Mouse (Mus musculus) 416B (cell line): ENCODE data around the gene Rbfox3.
A peak's percentile ranks its signal among the peaks of the same experiment; 100 is the strongest.

Experiments
- DNase-seq: peaks from one replicate; pipeline ENCODE4 v3.0.0; 2011; ENCODE audit warnings: low read depth

Gene Rbfox3

DNA sequence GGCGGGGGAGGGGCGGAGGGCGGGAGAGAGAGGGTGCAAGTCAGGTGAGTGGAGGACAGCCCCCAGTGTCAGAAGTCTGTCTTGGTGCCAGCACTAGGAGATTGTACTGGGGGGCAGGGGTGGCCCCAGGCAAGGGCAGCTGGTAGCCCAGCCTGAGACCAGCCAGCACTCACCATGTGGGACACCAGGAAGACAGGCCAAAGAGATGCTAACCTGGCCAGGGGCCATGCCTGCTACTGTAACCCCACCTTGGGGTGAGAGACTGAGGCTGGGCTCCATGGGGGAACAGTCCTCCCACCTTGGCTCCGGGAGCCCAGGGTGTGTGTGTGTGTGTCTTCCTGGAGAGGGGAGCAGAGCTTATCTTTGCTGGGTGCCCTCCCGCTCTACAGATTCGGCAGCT lies 408.4 kb downstream of the Rbfox3 start:
- DNase-seq, result no peak

DNA sequence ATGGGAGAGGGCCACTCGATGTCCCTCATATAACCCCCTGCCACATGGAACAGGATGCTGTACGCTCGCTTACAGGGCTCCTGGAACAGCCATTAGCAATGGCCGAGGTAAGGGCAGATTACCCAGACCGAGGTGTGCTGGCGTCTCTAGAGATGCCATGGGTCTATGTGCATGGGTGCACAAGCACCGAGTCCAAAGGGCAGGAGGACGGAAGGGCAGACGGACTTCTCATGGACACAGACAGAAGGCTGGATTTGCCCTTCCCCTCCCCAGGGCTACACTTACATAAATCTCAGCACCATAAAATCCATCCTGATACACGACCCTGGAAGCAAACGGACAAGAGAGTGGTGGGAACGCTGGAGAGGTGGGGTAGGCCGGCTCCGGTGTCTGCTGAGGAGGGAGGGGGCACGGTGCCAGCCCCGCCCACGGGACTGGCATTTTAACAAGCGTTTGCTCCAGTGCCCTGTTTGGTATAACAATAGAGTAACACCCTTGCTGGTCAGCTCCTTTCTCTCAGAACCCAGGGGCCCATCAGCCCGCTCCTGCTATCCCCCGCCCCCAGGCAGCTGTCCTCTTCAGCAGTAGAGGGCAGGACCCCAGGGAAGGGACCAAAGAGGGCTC lies 415.2 kb downstream of the Rbfox3 start:
- DNase-seq, result no peak

DNA sequence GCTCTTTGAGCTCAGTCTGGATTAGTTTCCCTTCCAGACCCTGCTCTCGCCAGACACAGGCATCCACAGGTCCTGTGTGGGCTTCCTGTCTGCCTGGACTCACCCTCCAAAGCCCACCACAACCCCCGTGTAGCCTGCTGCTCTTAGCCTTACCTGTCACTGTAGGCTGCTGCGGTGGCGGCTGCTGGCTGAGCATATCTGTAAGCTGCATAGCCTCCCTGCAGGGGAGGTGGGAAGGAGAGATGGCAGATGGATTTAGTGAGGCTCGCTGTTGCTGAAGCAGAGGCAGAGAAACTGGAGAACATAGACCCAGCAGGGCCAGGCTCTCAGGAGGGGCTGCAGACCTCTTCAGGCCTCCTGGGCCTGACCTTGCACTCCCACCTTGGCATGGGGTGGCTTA lies 416.3 kb downstream of the Rbfox3 start:
- no peak for DNase-seq

DNA sequence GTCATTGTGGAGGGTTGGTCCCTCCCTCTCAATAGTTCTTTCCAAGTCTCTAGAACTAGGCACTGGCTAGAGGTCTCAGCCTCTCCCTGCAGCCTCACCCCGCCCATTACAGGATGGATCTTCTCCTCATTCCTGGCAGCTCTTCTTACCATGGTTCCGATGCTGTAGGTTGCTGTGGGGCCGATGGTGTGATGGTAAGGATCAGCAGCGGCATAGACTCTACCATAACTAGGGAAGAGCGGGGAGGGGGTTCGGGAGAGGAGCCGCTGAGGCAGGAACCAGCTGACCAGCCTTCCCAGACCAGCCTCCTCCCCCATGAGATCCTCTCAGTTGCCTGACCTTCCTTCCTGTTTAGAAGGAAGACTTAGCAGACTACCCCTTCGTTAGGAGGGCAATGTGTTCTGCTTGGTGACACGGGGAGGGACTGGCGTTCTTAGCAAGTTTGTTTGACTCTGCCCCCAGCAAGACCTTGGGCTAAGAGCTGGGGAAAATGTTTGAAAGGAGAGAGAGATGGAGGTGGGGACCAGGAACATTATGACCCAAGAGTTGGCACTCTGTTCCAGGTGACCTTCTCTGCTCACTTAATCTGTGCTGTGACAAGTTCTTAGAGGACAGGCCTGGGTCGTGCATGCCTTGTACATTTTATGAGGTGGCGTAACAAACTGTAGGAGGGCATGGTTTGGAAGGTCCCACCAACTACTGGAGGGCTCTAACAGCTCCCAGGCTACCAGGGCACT lies 417.2 kb downstream of the Rbfox3 start:
- no peak for DNase-seq

DNA sequence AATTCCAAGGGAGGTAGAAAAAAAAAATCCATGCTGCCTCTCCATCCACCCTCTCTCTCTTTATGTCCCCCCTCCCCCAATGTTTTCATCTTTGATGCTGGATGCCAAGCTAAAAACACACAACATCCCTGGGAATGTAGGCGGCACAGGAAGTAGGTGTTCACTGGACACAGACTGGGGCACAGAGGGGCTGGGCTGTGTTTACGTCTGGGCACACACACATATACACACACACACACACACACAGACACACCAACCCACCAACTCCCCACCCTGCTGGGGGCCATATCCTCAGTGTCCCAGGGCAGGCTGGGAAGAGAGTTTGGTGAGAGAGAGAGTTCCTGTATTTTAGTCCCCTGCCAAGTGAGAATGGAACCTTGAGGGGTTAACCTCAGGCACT lies 417.9 kb downstream of the Rbfox3 start:
- DNase-seq, result no peak

DNA sequence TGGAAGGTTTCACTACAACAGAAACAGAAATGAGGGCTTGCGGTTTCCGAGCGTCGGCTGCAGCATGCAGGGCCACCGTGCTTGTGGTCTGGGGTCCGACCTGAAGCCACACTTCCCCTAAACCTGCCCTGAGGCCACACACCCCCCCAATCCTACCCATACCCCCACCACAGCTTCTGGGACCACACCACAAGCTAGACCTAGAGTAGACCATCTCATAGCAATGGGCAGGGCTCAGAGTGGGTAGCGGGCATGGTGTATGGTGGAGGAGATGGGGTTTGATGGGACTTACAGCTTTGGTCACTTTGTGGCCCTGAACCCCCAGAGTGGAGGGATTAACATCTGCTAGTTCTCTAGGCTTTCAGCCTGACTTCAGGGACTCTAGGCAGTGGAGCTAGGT lies 420.2 kb downstream of the Rbfox3 start:
- DNase-seq, result no peak

DNA sequence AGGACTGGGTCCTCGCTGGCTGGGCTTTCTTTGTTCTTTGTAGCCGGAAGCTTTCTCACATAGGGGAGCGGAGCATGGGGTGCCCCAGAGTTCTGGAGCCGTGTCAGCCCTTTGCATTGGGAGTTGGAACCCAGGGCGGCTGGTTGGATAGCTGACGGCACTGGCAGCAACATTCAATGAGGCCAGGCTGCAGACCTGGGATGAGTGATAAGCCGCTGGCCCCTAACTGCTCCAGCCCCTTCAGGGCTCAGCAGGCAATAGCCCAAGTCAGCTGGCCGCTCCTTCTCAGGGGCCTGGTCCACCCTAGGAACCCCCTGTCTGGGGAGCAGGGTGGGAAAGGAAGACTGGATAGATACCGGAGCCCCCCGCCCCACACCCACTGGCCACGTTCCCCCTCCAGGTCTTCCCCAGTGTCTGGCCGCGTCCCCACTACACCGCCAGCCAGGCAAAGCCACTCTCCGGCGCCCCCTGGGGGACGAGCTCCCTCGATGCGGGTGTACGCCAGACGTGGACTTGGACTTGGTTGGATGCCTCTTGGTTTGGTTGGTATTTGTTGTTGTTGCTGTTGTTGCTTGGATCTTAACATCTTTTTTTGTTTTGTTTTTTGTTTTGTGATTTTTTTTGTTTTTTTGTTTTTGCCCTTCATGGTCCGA lies 420.7 kb downstream of the Rbfox3 start:
- DNase-seq, result peak; percentile 33

DNA sequence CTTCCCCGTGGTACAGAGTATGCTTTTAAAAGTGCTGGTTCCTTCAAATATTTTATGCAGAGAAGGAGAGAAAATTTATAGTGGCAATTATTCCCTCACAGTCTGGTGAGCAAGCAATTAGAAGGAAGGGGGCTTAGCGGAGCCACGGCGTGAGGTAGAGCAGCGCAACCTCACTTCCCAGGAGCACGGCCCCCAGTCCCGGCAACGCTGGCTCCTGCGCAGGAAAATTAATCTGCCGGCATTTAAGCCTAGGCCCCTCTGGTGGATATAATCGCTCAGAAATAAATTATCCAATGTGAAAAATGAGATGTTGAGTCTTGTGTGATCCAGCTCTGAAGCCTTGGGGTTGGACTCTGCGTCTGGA lies 422.5 kb downstream of the Rbfox3 start:
- DNase-seq, result no peak

DNA sequence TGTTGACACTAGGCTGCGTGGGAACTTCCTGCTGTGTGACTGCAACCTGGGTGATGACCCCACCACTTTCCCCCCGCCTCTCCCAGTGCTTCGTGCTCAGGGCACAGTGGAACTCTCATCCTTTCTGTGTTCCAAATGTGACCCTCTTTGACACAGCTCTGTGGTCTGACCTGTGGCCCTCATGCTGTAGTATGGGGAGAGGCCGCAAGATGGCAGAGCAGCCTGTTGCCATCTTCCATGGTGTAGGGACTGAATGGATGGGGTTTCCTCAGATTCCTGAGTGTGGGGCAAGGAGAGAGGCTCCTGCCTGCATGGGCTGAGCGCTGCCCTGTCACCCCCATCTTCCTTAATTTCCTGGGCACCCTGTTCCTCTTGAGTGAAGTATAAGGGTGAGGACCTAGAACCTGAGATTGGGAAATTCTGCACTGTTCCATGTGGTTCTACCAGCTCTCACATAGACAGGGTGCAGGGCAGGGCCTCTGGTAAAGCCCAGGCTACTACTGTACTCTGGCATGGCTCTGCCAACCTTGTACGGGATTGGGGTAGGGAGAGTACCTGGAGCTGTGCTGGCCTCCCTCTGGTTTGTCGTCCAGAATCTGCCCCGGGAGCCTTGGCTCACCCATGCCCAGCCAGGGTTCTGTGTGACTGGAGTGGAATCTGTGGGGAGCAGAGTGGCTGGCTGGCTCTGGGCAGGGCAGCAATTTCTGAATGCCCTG lies 423.0 kb downstream of the Rbfox3 start:
- DNase-seq, result no peak

DNA sequence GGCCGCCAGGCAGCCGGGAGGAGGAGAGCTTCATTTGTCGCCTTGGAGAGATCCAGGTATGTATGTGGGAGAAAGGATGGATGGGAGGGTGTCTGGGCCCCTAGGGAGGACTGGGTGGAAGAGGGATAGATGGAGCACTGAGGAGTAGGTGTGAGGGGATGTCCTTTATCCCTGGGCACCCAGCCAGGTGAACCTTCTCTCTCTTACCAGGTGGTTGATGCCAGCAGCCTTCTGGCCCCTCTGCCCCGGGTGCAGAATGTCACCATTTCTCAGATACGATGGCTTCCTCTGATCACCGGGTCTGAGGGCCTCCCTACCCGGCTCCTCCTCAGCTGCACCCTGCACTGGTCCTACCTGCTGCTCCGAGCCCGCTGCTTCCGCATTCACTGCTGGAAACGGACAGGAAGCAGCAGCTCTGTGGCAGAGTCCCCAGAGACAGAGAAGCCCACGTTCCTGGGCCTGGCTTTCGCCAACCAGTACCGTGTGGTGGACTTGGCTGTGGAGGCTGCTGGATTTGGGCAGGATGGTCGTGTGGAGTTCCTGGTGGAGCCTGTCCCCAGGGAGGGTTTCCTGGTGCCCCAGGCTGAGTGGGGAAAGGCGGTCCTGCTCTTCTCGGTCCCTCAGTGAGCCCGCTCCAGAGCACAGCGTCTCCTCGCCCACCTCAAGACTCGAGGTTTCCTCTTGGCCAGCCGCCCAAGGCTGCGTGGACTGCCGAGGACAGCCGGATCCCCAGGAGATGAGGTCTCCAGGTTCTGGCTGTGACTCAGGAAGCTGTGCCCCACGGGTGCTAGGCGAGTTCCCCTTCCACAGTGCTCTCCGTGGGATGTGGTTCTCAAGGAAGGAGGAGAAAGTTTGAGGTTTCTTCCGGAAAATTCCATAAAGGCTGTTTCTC lies 424.3 kb downstream of the Rbfox3 start:
- no peak for DNase-seq

DNA sequence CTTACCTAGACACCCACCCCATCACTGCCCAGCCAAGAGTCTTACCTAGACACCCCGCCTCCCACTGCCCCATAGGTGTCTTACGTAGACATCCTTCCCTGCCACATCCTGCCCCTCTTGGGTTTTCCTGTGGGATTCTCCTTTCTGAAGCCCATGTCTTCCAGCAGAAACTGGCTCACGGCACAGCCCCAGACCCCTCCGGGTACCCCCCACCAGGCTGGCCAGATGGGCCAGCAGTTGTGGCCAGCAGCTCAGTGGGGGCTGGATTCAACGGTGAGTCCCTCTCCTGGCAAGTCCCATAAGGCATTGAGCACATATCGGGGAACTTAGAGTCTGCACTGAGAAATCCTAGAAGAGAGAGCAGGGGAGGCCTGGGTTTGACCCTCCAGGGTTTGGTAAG lies 425.1 kb downstream of the Rbfox3 start:
- DNase-seq, result no peak

DNA sequence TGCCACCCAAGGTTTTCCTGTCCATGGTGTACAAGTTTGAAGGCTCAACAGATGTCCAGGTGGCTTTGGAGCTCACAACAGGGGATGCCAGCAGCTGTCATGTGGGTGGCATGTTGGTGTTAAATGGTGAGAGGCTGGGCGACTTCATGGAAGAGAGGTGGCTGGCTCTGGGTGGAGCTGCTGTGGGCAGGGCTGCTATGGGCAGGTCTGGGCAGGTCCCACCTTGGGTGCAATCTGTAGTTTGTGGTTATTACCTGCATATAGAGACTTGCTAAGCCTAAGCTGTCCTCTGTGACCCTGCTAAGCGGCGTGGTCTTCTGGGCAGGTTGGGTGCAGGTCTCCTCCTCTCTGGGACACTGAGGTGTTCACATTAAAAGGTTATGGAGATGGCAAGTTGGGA lies 425.6 kb downstream of the Rbfox3 start:
- DNase-seq, result no peak

DNA sequence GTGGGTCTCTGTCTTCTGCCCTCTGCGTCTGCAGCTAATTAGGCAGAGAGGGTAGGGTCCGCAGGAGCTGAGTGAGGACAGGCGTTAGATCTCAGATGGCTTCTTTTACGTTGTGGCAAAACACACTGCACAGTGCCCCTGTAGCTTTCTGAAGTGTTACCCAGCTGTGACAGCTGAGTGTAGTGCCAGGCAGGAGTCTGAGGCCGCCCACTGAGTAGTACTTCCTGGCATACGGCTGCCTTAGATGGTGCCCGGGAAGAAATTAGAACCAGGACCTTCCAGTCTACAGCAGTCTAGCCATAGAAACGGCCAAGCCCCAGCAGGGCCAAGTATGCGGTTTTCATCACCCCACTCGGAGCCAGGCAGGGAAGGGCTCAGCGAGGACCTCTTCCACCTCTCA lies 426.1 kb downstream of the Rbfox3 start:
- no peak for DNase-seq

DNA sequence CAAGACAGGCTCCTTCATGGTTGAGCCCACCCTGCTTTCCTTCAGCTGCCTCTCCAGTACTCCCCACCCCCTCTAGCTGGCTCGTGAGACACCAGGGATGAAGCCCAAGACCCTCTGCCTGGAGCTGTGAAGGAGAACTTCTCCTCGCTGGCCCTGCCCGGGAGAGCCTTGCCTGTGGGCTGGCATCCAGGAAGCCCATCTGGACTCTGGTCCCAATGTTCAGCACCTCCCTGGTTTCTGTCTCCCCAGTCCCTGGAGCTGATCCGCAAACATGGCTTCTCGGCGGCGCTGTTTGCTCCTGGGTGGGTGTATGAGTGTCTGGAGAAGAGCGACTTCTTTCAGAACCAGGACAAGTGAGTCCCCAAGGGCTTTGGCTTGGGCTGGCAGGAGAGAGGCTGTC lies 427.2 kb downstream of the Rbfox3 start:
- DNase-seq, result no peak

DNA sequence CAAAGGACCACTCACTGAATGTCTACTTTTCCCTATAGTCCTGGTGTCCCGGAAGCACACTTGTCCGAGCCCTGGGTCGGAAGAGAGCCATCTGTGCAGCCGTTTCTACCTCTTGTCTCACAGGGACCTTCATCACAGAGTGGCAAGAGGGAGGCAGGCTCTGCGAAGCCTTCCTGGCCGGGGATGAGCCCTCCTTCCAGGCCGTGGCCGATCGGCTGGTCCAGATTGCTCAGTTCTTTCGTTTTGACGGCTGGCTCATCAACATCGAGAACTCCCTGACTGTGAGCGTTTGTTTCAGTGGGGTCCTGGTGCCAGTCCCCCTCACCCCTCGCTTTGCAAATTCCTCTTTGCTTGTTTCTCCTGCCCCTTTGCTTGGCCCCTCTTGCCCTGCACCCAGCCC lies 429.6 kb downstream of the Rbfox3 start:
- no peak for DNase-seq

DNA sequence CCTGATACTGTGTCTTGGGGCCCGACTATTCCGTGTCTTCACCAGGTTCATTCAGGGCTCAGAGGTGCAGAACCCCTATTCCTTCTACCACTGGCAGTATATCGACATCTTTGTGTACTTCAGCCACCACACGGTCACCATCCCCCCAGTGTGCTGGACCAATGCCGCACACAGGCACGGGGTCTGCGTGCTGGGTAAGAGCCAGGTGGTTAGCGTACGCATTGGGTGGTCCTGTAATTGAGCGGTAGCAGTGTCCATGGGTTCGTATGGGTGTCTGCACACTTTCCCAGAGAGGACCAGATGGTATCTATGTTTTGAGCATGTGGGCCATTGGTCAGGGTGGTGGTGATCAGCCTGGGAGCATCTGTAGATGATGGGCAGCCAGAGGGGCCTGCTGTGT lies 430.2 kb downstream of the Rbfox3 start:
- no peak for DNase-seq

DNA sequence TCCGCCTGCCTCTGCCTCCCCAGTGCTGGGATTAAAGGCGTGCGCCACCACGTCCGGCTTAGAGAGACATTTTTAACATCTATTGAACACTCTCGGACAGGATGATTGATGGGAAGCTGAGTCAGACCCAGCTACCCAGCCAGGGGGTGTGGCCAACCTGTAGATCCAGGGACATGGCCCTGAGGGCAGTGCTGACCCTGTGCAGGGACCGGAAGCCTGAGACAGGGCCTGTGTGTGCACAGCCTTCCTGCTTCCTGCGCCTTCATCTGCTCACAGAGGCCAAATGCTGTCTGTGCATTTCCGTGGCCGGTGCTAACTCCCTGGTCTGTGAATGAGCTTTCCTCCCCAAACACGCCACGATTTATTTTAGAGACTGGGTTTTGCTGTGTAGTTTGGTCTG lies 431.6 kb downstream of the Rbfox3 start:
- DNase-seq, result peak; percentile 54

DNA sequence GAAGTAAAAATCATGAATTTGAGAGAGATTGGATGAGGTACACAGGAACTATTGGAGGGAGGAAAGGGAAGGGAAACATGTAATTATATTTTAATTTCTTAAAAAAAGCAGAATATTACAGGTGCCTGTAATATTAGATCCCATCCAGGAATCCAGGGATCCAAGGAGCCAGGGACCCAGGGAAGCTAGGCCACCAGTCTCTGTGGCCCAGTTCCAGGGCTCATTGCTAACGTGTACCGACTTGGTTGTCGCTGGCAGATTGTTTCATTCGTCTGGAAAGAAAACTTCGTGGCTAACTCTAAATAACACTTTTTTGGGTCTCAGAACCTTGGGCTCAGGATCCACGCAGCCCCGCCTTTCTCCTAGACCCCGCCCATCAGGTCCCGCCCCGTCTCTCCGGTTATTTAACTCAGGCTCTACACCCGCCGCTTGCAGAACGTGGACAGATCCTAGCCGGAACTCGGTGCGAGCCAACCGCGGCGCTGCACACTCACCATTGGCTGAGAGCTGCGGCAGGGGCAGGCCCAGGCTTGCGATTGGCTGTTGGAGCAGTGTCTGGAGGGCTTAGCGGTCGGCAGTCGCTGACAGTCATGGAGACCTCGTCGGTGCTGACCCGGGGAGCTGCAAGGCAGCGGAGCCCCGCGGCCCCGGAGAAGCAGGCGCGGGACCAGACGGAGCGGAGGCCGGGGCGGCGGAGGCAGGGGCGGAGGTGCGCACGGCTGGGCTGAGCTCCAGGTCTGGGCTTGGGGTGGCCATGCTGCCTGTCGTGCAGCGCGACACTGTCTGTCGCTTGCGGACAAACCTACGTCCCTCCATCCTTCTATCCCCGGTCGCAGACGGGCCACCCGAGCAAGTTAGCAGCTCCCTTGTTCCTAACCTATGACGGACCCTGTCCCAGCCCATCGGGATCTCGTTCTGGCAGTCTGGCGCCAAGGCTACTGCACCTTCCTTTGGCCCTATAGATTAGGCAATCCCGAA lies 434.7 kb downstream of the Rbfox3 start, which contains the start of gene Engase:
TSS of gene Engase (plus strand) at position 434 of the 978 bp plus-strand sequence.
- DNase-seq, result peak; percentile 94

DNA sequence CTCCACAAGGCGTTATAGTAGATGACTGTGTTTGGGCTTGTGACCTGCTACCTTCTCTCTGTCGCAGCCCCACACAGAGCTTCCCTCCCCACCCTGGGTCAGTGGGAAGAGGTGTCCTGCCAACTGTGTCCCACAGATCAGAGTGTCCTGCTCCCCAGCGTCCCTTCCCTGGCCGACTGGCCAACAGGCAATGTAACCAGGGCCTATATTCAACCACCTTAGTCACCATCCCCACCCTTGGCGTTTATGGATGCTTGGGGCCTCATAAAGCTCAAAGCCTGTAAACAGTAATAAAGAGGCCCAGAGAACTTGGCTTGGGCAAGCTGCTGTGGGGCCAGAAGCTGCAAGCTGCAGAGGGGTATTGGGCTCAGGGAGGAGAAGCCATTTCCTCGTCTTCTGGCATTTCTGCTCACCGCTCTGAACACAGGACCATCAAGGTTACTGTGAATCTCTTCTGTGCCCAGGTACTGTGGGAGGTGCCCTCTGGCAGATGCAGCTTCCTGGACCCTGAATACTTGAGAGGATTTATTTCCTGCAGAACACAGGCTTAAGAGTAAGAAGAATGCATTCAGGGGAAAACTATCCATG lies 435.8 kb downstream of the Rbfox3 start:
- DNase-seq, result no peak

DNA sequence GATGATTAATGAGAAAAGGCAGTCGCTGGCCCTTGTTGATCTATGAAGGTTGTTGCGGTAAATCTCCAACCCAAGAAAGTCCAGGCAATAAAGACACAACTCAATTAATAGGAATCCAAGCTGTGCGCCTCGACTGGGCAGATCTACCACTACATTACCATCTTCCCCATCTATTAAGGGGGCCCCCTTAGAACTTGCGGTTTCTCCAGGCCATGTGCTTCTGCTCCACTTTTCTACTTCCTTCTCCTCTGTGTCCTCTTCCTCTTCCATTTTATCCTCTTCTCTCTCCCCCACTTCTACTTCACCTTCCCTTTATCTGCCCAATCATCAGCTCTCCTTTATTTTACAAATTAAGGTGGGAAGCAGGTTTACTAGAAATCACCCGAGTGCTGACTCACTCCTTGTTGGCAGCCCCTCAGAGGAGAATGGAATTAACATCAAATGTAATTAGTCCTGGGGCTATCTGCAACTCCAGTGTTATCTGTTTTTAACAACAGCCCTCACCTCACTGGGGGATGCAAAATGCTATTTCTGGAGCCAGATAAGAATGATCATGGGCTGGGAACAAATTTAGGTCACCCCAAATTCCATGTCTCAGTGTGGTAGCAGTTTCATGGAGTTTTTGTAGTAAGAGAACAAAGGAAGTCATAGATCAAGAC lies 437.4 kb downstream of the Rbfox3 start:
- no peak for DNase-seq
